ENCODE assay signal across 22 mouse cellular contexts in the genomic region with DNA sequence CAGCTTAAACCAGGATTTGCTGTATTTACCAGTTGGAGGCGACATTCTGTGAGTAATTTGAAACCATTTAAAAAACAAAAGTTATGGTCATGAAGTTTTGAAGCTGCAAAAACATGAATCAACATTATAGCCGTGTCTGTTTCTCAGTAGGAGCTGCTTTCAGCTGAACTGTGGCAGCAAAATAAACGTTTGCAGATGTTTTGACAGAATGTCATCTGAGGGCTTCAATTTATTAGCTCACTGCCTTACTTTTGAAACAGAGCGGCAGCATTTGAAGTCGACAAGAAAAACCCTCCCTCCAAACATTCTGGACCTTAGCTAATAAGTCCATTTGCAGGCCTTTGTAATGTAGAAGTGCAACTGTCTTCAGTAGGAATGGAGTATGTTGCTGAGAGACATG.
A peak's percentile ranks its signal among the peaks of the same experiment; 100 is the strongest.
DNase-seq lines count a peak whose midpoint lies in the region; ATAC-seq lines count a peak whose summit lies in the region.
"Had no signal": no experiment of that assay in that cellular context is flagged by ENCODE, and none has a peak within 500 bp of the region (broad histone marks: within the 10 kb centered on the region; RNA-seq: fewer than 3 reads in every experiment).

No protein-coding gene starts in this region.

- H3K27me3 ChIP-seq in kidney, embryonic 14.5 days (ENCODE audit: control insufficient read depth, insufficient read depth, low read length), result no peaks in the 10 kb centered on the region
- H3K27me3 ChIP-seq: forebrain, embryonic 13.5 days; heart, embryonic 13.5 days; Patski had no signal

- H3K9ac ChIP-seq in kidney, embryonic 14.5 days (ENCODE audit: low read depth, low read length), result no peak overlapping the region
- H3K9ac ChIP-seq: forebrain, embryonic 13.5 days; forebrain, postnatal 0 days; heart, embryonic 13.5 days had no signal

- 46% methylated on average over 5 of the region's 5 CpGs for WGBS in kidney, embryonic 14.5 days

- peak; percentile 19 for DNase-seq in embryo, embryonic 10.5 days (ENCODE audit: low spot score)
- DNase-seq in embryo, embryonic 10 days (ENCODE audit: low spot score), result no peak
- peak; percentile 23 for DNase-seq in kidney, postnatal 14 days
- peak; percentile 19 for DNase-seq in 3T3-L1 (ENCODE audit: low read depth, low spot score)
- peak; percentile 39 for DNase-seq in forelimb bud, embryonic 11.5 days (ENCODE audit: low read depth, low spot score)
- DNase-seq in retina, embryonic 14.5 days (ENCODE audit: low spot score), result no peak
- no peak for DNase-seq in urinary bladder, adult 18-20 months (ENCODE audit: low spot score in 2 of 2)
- DNase-seq: adrenal gland, postnatal 14 days; cerebellum, adult 18-20 months; cerebellum, adult 9-11 months; cerebellum, postnatal 36 days; forebrain, postnatal 0 days; gastrocnemius, postnatal 36 days; heart, adult 11 months; heart, postnatal 36 days had no signal

- no peak overlapping the region for H3K4me2 ChIP-seq in kidney, embryonic 14.5 days (replicated peaks; ENCODE audit: low read depth, low read length)
- H3K4me2 ChIP-seq: forebrain, embryonic 13.5 days; heart, embryonic 13.5 days had no signal

- H3K27ac ChIP-seq in kidney, embryonic 14.5 days (ENCODE audit: low read depth, low read length), result no peak overlapping the region
- H3K27ac ChIP-seq: forebrain, embryonic 13.5 days; heart, embryonic 13.5 days had no signal

- no peak for ATAC-seq in kidney, embryonic 14.5 days (ENCODE audit: low FRiP score, low TSS enrichment)
- ATAC-seq: activated CD4-positive, CD25-positive, alpha-beta regulatory T cell, adult 4 months; forebrain, embryonic 13.5 days; forebrain, postnatal 0 days; hindbrain, embryonic 16.5 days; inflammation-experienced regulatory T-cells, adult 6 months; Patski had no signal

- H3K9me3 ChIP-seq in kidney, embryonic 14.5 days (ENCODE audit: control insufficient read depth, low read length), result no peaks in the 10 kb centered on the region
- H3K9me3 ChIP-seq: forebrain, embryonic 13.5 days; heart, embryonic 13.5 days had no signal

- no peaks in the 10 kb centered on the region for H3K36me3 ChIP-seq in kidney, embryonic 14.5 days (ENCODE audit: control insufficient read depth, insufficient read depth, low read length)
- H3K36me3 ChIP-seq: heart, embryonic 13.5 days had no signal

- H3K4me1 ChIP-seq in kidney, embryonic 14.5 days (ENCODE audit: control insufficient read depth, insufficient read depth, low read length), result no peaks in the 10 kb centered on the region
- H3K4me1 ChIP-seq: forebrain, embryonic 13.5 days had no signal

- no peak overlapping the region for H3K4me3 ChIP-seq in kidney, embryonic 14.5 days (ENCODE audit: low read length)
- H3K4me3 ChIP-seq: forebrain, embryonic 13.5 days; heart, embryonic 13.5 days had no signal

Comparison
In these comparisons a context has a peak if more than half of its experiments do, and no peak if none do; other contexts are left out.
1. DNase-seq: peak in embryo, embryonic 10.5 days (single experiment), kidney, postnatal 14 days (single experiment), 3T3-L1 (single experiment) and forelimb bud, embryonic 11.5 days (single experiment); none in embryo, embryonic 10 days (single experiment), retina, embryonic 14.5 days (single experiment) and urinary bladder, adult 18-20 months (0 of 2).